Mouse (Mus musculus) brain, embryonic 14.5 days (tissue): ENCODE data around the gene Vcam1.

Experiments used
- CTCF ChIP-seq: fragments of 200-500 bp; IDR thresholded peaks from 2 replicates; pipeline ENCODE4 v1.5.1; 2012; ENCODE audit warnings: inconsistent platforms, mild to moderate bottlenecking, moderate library complexity, borderline replicate concordance; ENCODE audit not compliant: insufficient read depth, insufficient read length; ENCODE audit errors: extremely low read depth
- POLR2A ChIP-seq: fragments of 200-500 bp; IDR thresholded peaks from 2 replicates; pipeline ENCODE4 v1.6.1; 2012; ENCODE audit warnings: mild to moderate bottlenecking, inconsistent platforms, borderline replicate concordance; ENCODE audit not compliant: poor library complexity, insufficient read depth, insufficient read length, severe bottlenecking; ENCODE audit errors: extremely low read depth

GRCm38 (mm10) chr3:116171461-116171860 lies 42.0 kb upstream of the Vcam1 start:
- TF ChIP-seq CTCF (no peak), POLR2A (no peak)
